Mouse (Mus musculus) brain, embryonic 14.5 days (tissue): ENCODE measurements around the gene Slc12a6.

Source experiments
- CTCF ChIP-seq: fragments of 200-500 bp; IDR thresholded peaks from 2 replicates; pipeline ENCODE4 v1.5.1; 2012; ENCODE audit warnings: inconsistent platforms, mild to moderate bottlenecking, moderate library complexity, borderline replicate concordance; ENCODE audit not compliant: insufficient read depth, insufficient read length; ENCODE audit errors: extremely low read depth
- POLR2A ChIP-seq: fragments of 200-500 bp; IDR thresholded peaks from 2 replicates; pipeline ENCODE4 v1.6.1; 2012; ENCODE audit warnings: mild to moderate bottlenecking, inconsistent platforms, borderline replicate concordance; ENCODE audit not compliant: poor library complexity, insufficient read depth, insufficient read length, severe bottlenecking; ENCODE audit errors: extremely low read depth

- TF ChIP-seq CTCF, result no peak
- no peak for TF ChIP-seq POLR2A
Observed at GRCm38 (mm10) chr2:112266242-112266592, 592 bp downstream of the Slc12a6 start, which contains the start of gene Gm21985.
